Mouse (Mus musculus) limb, embryonic 12.5 days (tissue): ENCODE results near the gene Nck2. TPM values are rescaled to one million over a fixed set of nuclear protein-coding genes. Genes with fewer than 3 reads are reported as not detected.
A peak's percentile ranks its signal among the peaks of the same experiment; 100 is the strongest.
"Not testable (repeated sequence)": the region's sequence is repeated elsewhere in the genome, so short reads cannot be mapped to it uniquely, and the experiment has no call there.

Experiments
- ATAC-seq: fragments of 200-750 bp; cut with Nextera tagmentation; 2 replicates; pipeline ENCODE4 v1.8.0; 2017; ENCODE audit warnings: low read depth, moderate TSS enrichment; ENCODE audit not compliant: insufficient number of reproducible peaks, insufficient read depth, low FRiP score, low TSS enrichment
- H3K27ac ChIP-seq: fragments of 300-500 bp; sonication (generic); 2 replicates; pipeline ENCODE4 v1.5.1; 2016; ENCODE audit warnings: mild to moderate bottlenecking, moderate library complexity
- H3K27me3 ChIP-seq: fragments of 300-500 bp; sonication (generic); 2 replicates; pipeline ENCODE4 v1.6.1; 2016; ENCODE audit warnings: mild to moderate bottlenecking, moderate library complexity
- H3K36me3 ChIP-seq: fragments of 300-500 bp; sonication (generic); 2 replicates; pipeline ENCODE4 v1.6.1; 2016; ENCODE audit warnings: mild to moderate bottlenecking, moderate library complexity
- H3K4me1 ChIP-seq: fragments of 300-500 bp; sonication (generic); replicated peaks from 2 replicates; pipeline ENCODE4 v1.6.1; 2016
- H3K4me2 ChIP-seq: fragments of 300-500 bp; sonication (generic); 2 replicates; pipeline ENCODE4 v1.6.1; 2016; ENCODE audit warnings: mild to moderate bottlenecking, moderate library complexity
- H3K4me3 ChIP-seq: fragments of 300-500 bp; sonication (generic); replicated peaks from 2 replicates; pipeline ENCODE4 v1.5.1; 2016; ENCODE audit warnings: mild to moderate bottlenecking
- H3K9ac ChIP-seq: fragments of 300-500 bp; sonication (generic); replicated peaks from 2 replicates; pipeline ENCODE4 v1.6.1; 2016; ENCODE audit warnings: mild to moderate bottlenecking, moderate library complexity
- H3K9me3 ChIP-seq: fragments of 300-500 bp; sonication (generic); 2 replicates; pipeline ENCODE4 v1.6.1; 2016; ENCODE audit warnings: mild to moderate bottlenecking, moderate library complexity
- WGBS: fragments of 180-500 bp; shearing (Covaris S2); methylation state at CpG from one replicate; pipeline ENCODE4 v1.1.7; 2016; 5-methylcytosine and 5-hydroxymethylcytosine counted together
- polyA plus RNA-seq: library from polyadenylated mRNA; unstranded; fragments of >200 nt; fragmentation: Nextera tagmentation; extraction: Ambion mirVana; gene quantifications from 2 replicates; pipeline ENCODE4 v1.2.1, GENCODE M21; 2016

Nck2 gene
- polyA plus RNA-seq, 1 experiment from 2014 or later, result 63.2 TPM

DNA sequence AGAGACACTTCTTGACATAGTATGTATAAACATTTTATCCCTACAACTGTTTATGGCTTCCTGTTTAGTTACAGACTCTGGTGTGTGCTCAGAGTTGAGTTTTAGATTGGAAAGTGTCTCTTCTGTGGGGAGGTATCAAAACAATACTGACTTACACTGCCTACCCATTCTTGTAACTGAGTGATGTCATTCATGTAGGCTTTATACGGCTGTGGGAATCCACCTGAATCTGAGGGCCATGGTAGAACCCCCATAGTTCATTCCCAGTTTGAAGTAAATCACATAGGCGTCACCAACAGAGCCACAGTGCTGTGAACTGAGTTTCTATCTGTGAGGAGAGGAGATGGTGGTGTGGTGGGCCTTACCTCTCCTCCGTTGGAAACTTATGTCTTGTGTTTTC is 92.6 kb downstream of the Nck2 start:
- ATAC-seq, result no peak
- H3K27ac ChIP-seq, result no peak overlapping the region
- no peak overlapping the region for H3K9ac ChIP-seq
- H3K27me3 ChIP-seq, result no peaks in the 10 kb centered on the region
- WGBS, result 88% methylated on average over 3 of the region's 3 CpGs
- 0 out of 2 replicates have a peak, but pooled peaks cover 7% of the 10 kb centered on the region for H3K4me1 ChIP-seq
- no peak overlapping the region for H3K4me2 ChIP-seq
- peaks cover 34% of the 10 kb centered on the region for H3K36me3 ChIP-seq
- H3K9me3 ChIP-seq, result no peaks in the 10 kb centered on the region
- no peak overlapping the region for H3K4me3 ChIP-seq

DNA sequence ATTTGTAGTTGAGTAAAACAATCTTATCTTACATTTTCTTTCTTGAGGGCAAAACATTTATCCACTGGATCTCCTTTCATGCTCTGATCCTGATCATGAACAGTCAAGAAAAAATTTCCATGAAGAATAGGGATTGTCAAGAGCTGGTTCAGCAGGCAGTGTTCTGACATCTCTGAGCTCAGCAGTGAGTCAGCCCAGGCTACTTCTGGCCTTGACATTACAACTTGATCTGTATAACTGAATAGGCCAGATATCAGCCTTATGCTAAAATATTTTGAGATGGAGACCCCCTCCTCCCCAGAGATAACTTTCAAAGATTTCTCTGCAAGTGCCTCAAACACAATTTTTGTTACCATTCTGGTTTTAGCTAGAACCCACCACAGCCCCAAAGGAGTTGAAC is 93.1 kb downstream of the Nck2 start:
- H3K27me3 ChIP-seq, result no peaks in the 10 kb centered on the region
- H3K4me2 ChIP-seq, result no peak overlapping the region
- H3K9me3 ChIP-seq, result no peaks in the 10 kb centered on the region
- no peak overlapping the region for H3K4me3 ChIP-seq
- ATAC-seq, result no peak
- peaks cover 34% of the 10 kb centered on the region for H3K36me3 ChIP-seq
- no peak overlapping the region for H3K9ac ChIP-seq
- H3K4me1 ChIP-seq, result peaks cover 12% of the 10 kb centered on the region
- H3K27ac ChIP-seq, result no peak overlapping the region

DNA sequence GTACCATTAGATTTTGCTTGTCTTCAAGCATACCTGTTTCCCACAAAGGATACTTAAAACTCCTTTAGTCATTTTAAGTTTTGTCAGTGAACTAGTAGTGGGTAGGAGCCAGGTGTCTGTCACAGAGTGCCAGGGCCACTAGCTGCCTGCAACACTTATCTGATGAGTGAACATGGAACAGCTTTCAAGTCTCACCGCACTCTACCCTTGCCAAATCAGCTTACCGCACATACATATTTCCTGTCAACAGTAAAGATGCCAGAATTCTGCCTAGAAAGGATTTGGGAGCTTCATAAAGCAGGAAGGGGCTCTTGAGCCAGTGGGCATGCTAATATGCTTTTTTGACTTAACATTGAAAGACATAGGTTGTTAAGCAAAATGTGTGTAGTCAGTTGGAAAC is 94.3 kb downstream of the Nck2 start:
- Histone ChIP-seq H3K9me3 (no peaks in the 10 kb centered on the region), H3K4me2 (no peak overlapping the region), H3K36me3 (peaks cover 32% of the 10 kb centered on the region), H3K27me3 (no peaks in the 10 kb centered on the region), H3K9ac (no peak overlapping the region), H3K4me3 (no peak overlapping the region), H3K27ac (no peak overlapping the region), H3K4me1 (peaks cover 17% of the 10 kb centered on the region)
- ATAC-seq, result no peak
- WGBS, result 94% methylated on average over 2 of the region's 2 CpGs

DNA sequence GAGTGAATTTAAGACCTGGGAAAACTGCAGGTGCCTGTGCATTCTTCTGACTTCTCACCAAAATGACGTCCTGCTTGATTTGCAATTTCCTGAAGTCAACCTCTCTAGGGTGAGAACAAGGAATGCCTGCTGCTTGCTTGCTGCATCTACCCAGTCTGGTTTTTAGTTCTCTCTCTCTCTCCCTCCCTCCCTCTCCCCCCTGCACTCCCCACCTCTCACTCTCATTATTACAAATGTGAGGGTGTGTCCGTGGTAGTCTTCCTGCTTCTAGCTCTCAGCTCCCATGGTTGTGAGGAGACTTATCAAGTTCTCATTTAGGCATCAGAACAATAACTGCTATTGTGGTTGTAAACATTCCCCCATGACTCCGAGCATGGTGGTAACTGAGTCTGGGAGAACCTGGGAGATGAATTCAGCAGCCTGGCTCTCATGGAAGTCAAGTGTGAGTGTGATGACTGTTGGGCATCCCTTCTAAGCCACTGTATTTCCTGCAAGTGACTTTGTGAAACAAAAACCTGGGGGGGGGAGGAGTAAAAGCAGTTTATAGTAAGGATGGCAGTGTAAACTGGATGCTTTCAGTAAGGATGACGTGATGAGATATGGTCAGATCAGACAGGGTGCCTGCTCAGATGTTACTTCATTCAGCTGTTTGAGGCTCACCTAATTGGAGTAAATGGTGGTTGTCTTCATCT is 95.5 kb downstream of the Nck2 start:
- H3K4me1 ChIP-seq, result peaks cover 17% of the 10 kb centered on the region
- H3K4me2 ChIP-seq, result no peak overlapping the region
- WGBS, result 60% methylated on average over 4 of the region's 4 CpGs
- H3K9ac ChIP-seq, result no peak overlapping the region
- H3K27me3 ChIP-seq, result no peaks in the 10 kb centered on the region
- no peak for ATAC-seq
- no peaks in the 10 kb centered on the region for H3K9me3 ChIP-seq
- peaks cover 20% of the 10 kb centered on the region for H3K36me3 ChIP-seq
- H3K27ac ChIP-seq, result no peak overlapping the region; the same call in 1 of the 2 replicates
- H3K4me3 ChIP-seq, result no peak overlapping the region

DNA sequence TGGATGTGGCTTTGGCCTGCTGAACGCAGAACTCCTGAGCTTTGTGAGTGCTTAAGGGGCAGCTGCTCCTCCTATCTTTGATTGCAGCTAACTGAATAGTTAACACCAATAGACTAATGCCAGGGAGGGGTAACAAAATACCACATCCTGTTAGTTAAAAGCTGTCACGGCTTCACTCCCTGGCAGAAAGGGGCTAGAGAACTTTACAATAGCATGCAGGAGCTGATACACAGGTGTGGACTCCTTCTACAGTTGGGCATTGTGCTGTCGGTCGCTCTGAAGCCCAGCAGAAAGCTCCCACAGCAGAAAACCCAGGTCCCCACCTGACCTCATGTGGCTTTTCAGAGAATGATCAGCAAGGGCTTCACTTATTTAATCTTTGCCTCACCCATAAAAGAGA is 98.0 kb downstream of the Nck2 start:
- Histone ChIP-seq H3K36me3 (no peaks in the 10 kb centered on the region; the same call in 1 of the 2 replicates), H3K27me3 (no peaks in the 10 kb centered on the region), H3K27ac (peak overlapping the region; percentile 4; the same call in 1 of the 2 replicates), H3K4me2 (no peak overlapping the region), H3K4me1 (peaks cover 17% of the 10 kb centered on the region), H3K4me3 (no peak overlapping the region), H3K9me3 (no peaks in the 10 kb centered on the region), H3K9ac (no peak overlapping the region)
- ATAC-seq, result no peak
- 49% methylated on average over 4 of the region's 4 CpGs for WGBS

DNA sequence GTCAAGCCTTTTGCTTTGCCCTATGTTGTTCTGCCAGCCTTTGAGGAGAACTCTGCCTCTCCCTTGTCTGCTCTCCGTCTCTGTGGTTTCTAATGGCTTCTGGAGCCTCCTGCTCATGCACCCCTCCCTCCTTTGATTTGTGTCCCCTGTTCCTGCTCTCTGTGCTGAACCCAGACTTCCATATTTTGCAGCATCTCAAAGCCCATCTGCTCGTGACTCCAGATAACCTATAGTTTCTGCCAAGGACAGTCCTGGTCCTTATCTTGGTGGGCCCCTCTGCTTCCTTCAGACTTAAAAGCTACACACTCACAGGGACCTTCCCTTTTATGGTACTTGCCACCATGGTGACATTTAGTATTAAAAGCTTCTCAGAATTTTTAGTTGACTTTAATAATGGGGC is 103.3 kb downstream of the Nck2 start:
- no peak overlapping the region for H3K4me2 ChIP-seq
- no peak overlapping the region for H3K9ac ChIP-seq
- no peak overlapping the region for H3K27ac ChIP-seq
- ATAC-seq, result no peak
- WGBS, result 67% methylated on average over 2 of the region's 2 CpGs
- no peaks in the 10 kb centered on the region; the same call in 1 of the 2 replicates for H3K36me3 ChIP-seq
- no peaks in the 10 kb centered on the region for H3K9me3 ChIP-seq
- no peak overlapping the region for H3K4me3 ChIP-seq
- H3K27me3 ChIP-seq, result no peaks in the 10 kb centered on the region
- peaks cover 21% of the 10 kb centered on the region for H3K4me1 ChIP-seq

DNA sequence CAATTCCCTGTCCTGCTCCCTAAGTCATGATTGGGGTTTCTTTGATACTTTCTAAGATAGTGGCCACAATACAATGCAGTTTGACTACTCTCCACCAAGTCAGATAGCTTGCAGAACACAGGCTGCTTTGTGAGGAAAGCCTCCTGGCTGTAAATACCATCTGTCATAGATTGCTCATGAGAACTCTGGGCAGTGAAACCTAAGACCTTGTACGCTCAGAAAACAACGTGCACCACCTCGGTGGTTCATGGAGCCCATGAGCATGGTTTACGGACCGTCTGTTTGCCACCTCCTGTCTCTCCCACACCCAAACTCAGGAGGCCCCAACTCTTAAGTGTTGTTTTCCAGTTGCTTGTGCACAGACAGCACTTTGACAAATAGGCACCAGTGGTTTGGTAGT is 104.4 kb downstream of the Nck2 start:
- Histone ChIP-seq H3K9ac (no peak overlapping the region), H3K27ac (peak overlapping the region; percentile 66; the same call in 1 of the 2 replicates), H3K4me3 (no peak overlapping the region), H3K9me3 (no peaks in the 10 kb centered on the region), H3K4me2 (no peak overlapping the region), H3K4me1 (peaks cover 19% of the 10 kb centered on the region), H3K36me3 (peaks cover 6% of the 10 kb centered on the region), H3K27me3 (no peaks in the 10 kb centered on the region)
- 19% methylated on average over 5 of the region's 5 CpGs for WGBS
- ATAC-seq, result peak; percentile 35; the same call in 1 of the 2 replicates

DNA sequence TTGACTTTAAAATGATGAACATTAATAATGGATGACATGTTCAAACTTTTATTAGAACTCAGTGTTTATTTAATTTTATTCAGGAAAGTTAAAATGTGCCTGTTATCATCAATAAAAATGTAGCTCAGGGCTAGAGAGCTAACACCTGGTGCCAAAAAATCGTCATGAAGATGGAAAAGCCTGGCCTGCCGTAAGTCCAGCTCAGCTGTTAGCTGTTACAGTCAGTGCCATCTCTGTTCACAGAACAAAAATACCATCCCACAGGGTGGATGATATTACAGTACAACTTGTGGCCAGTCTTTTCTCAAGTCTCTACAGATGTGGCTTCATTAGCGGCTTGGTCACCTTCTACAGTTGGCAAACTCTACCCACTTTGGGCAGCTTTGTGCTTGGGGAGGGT is 106.1 kb downstream of the Nck2 start:
- ATAC-seq, result no peak
- H3K4me1 ChIP-seq, result peaks cover 37% of the 10 kb centered on the region
- 70% methylated on average over 3 of the region's 3 CpGs for WGBS
- H3K9me3 ChIP-seq, result no peaks in the 10 kb centered on the region
- H3K4me2 ChIP-seq, result no peak overlapping the region
- H3K4me3 ChIP-seq, result no peak overlapping the region
- no peak overlapping the region for H3K27ac ChIP-seq
- H3K9ac ChIP-seq, result no peak overlapping the region
- no peaks in the 10 kb centered on the region for H3K27me3 ChIP-seq
- H3K36me3 ChIP-seq, result peaks cover 15% of the 10 kb centered on the region

DNA sequence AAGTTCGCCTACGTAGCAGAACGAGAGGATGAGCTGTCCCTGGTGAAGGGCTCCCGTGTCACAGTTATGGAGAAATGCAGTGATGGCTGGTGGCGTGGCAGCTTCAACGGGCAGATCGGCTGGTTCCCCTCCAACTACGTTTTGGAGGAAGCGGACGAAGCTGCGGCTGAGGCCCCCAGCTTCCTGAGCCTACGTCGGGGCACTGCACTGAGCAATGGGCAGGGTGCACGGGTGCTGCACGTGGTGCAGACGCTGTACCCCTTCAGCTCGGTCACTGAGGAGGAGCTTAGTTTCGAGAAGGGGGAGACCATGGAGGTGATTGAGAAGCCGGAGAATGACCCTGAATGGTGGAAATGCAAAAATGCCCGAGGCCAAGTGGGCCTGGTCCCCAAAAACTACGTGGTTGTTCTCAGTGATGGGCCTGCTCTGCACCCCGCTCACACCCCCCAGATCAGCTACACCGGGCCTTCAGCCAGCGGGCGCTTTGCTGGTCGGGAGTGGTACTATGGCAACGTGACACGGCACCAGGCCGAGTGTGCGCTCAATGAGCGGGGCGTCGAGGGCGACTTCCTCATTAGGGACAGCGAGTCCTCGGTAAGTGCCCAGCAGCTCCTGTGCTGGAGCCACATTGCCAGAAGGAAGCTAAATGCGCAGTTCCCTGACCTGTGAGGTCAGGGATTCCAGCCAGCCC is 109.8 kb downstream of the Nck2 start:
- peaks cover 43% of the 10 kb centered on the region for H3K4me1 ChIP-seq
- ATAC-seq, H3K4me3 ChIP-seq, H3K9ac ChIP-seq, H3K9me3 ChIP-seq, H3K4me2 ChIP-seq, H3K27me3 ChIP-seq: not testable (repeated sequence)
- peaks cover 16% of the 10 kb centered on the region for H3K36me3 ChIP-seq
- 0 out of 2 replicates have a peak overlapping the region, but pooled peaks have one; percentile 29 for H3K27ac ChIP-seq
- 95% methylated on average over 37 of the region's 37 CpGs for WGBS

DNA sequence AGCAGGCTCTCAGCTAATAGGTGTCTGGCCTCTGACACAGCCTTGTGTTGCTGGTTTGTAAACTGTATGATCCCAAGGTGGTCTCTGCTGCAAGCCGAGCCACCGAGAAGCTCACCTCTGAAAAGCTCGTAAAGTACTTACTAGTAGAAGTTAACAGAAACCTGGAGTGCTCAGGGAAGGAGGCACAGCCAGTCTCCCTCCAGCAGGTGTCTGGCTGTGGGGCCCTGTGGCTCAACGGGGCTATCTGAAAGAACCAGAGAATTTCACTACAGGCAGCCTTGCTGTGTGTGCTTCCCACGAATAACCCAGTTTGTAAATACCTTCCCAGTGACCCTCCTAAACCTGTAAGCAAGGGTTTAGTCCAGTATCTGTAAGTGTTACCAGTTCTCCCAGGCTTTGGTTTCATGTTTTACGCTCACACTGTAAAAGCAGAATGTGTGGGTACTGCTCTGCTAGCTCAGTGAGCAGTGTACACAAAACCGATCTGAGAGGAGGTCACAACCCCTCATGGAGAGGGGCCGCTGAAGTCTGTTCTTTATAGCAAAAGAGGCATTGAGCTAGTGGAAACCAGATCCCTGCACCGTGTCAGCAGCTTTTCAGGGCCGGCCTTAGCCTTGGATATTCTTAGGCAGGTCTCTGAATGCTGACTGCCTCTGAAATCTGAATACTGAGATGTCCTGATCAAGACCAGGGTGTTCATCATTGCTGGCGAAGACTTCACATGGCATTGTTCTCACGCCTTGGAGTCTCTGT is 111.0 kb downstream of the Nck2 start:
- H3K4me3 ChIP-seq, result no peak overlapping the region
- peaks cover 38% of the 10 kb centered on the region for H3K4me1 ChIP-seq
- WGBS, result 41% methylated on average over 12 of the region's 12 CpGs
- H3K9me3 ChIP-seq, result no peaks in the 10 kb centered on the region
- H3K27me3 ChIP-seq, result no peaks in the 10 kb centered on the region
- H3K9ac ChIP-seq, result no peak overlapping the region
- no peak overlapping the region for H3K4me2 ChIP-seq
- peak; percentile 67; the same call in 1 of the 2 replicates for ATAC-seq
- H3K27ac ChIP-seq, result peak overlapping the region; percentile 75
- peaks cover 29% of the 10 kb centered on the region for H3K36me3 ChIP-seq

DNA sequence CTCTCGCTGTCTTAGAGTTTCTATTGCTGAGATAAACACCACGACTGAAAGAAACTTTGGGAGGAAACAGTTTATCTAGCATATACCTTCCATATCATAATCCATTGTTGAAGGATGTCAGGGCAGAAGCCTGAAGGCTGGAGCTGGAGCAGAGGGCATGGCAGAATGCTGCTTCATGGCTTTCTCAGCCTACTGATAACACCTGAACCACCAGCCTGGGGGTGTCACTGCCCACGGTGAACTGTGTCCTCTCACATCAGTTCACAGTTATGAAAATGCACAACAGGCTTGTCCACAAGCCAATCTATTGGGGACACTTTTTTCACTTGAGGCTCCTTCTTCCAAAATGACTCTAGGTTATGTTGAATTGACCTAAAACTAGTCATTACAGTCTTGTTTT is 114.0 kb downstream of the Nck2 start:
- H3K4me1 ChIP-seq, result peaks cover 38% of the 10 kb centered on the region
- H3K9me3 ChIP-seq, result no peaks in the 10 kb centered on the region
- H3K27me3 ChIP-seq, result no peaks in the 10 kb centered on the region
- no peak overlapping the region for H3K4me3 ChIP-seq
- H3K27ac ChIP-seq, result no peak overlapping the region
- 94% methylated on average over 3 of the region's 3 CpGs for WGBS
- no peak for ATAC-seq
- no peak overlapping the region for H3K4me2 ChIP-seq
- peaks cover 36% of the 10 kb centered on the region for H3K36me3 ChIP-seq
- H3K9ac ChIP-seq, result no peak overlapping the region
